Mouse (Mus musculus): ENCODE data around the gene Fv1.

DNA sequence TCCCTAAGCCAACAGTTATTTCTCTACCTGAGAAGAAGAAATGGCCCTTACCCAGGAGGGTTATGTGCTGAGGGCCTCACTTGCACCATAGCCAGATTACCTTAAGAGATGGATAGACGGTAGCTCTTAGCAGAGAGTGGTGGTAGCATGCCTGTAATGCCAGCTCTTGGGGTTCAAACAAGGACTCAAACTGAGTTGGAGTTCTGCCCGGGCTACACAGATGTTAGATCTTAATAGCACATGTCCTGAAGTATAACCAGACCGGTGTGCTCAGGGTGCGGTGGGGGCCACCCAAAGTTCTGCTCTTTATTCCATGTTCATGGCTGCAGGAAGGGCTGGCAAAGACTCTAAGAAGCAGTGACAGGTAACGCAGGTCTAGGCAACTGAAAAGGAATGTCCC lies 40.7 kb downstream of the Fv1 start:
- no peak for TF ChIP-seq POLR2A (IDR thresholded peaks at IDR 0.05; ENCODE audit: low read depth, low read length)
- no peak for TF ChIP-seq CTCF (IDR thresholded peaks at IDR 0.05; ENCODE audit: borderline replicate concordance, insufficient read depth, low read length)
